Comparison of ENCODE assay signal across 11 mouse cellular contexts in genomic region chr1:171193911-171194830, GRCm38 (mm10). TPM values are rescaled to one million over a fixed set of nuclear protein-coding genes. Genes with fewer than 3 reads are reported as not detected.
DNase-seq lines count a peak whose midpoint lies in the region; ATAC-seq and TF ChIP-seq lines count a peak whose summit lies in the region.
"Had no signal": no experiment of that assay in that cellular context is flagged by ENCODE, and none has a peak within 500 bp of the region (broad histone marks: within the 10 kb centered on the region; RNA-seq: fewer than 3 reads in every experiment).

No protein-coding gene starts in this region.

- DNase-seq in layer of hippocampus, adult 2 months (ENCODE audit: low spot score in 2 of 2), result no peak
- DNase-seq in layer of hippocampus, postnatal 25 days (ENCODE audit: extremely low spot score in 1 of 2, low spot score in 1 of 2), result no peak
- peak; percentile 35 for DNase-seq in midbrain, embryonic 10.5 days (ENCODE audit: low spot score)
- DNase-seq in thymus, adult 2 months, result no peak
- DNase-seq in kidney, adult 11 months, result no peak
- no peak for DNase-seq in cerebellum, postnatal 25 days
- DNase-seq: adrenal gland, postnatal 10 days; liver, embryonic 13.5 days had no signal

- ATAC-seq in heart, embryonic 15.5 days (replicated peaks; ENCODE audit: insufficient number of reproducible peaks, insufficient read depth, low FRiP score, low read depth), result no peak
- no peak for ATAC-seq in stomach, embryonic 14.5 days (ENCODE audit: insufficient number of reproducible peaks, insufficient read depth, low FRiP score, low read depth)

- H3K27ac ChIP-seq in layer of hippocampus, adult 2 months, result no peak overlapping the region; the same call in 1 of the 2 replicates
- no peak overlapping the region for H3K27ac ChIP-seq in heart, embryonic 15.5 days
- peak overlapping the region; percentile 78 for H3K27ac ChIP-seq in midbrain, embryonic 10.5 days (replicated peaks)
- no peak overlapping the region for H3K27ac ChIP-seq in stomach, embryonic 14.5 days (ENCODE audit: low read length)
- no peak overlapping the region for H3K27ac ChIP-seq in thymus, adult 2 months (ENCODE audit: control insufficient read depth, insufficient read depth, low read length)
- H3K27ac ChIP-seq: liver, embryonic 13.5 days had no signal

- no peaks in the 10 kb centered on the region for H3K9me3 ChIP-seq in heart, embryonic 15.5 days (replicated peaks)
- H3K9me3 ChIP-seq in midbrain, embryonic 10.5 days (replicated peaks), result no peaks in the 10 kb centered on the region
- H3K9me3 ChIP-seq in stomach, embryonic 14.5 days (ENCODE audit: control insufficient read depth, low read depth, low read length), result no peaks in the 10 kb centered on the region
- H3K9me3 ChIP-seq: liver, embryonic 13.5 days had no signal

- no peaks in the 10 kb centered on the region for H3K36me3 ChIP-seq in heart, embryonic 15.5 days
- H3K36me3 ChIP-seq in midbrain, embryonic 10.5 days, result no peaks in the 10 kb centered on the region
- no peaks in the 10 kb centered on the region for H3K36me3 ChIP-seq in stomach, embryonic 14.5 days (ENCODE audit: control insufficient read depth, insufficient read depth, low read length)
- no peaks in the 10 kb centered on the region for H3K36me3 ChIP-seq in thymus, adult 2 months (ENCODE audit: control insufficient read depth, insufficient read depth, low read length)
- H3K36me3 ChIP-seq: liver, embryonic 13.5 days had no signal

- H3K9ac ChIP-seq in heart, embryonic 15.5 days, result no peak overlapping the region
- H3K9ac ChIP-seq in stomach, embryonic 14.5 days (replicated peaks; ENCODE audit: low read depth, low read length), result no peak overlapping the region
- H3K9ac ChIP-seq: liver, embryonic 13.5 days had no signal

- TF ChIP-seq POLR2A in thymus, adult 2 months (IDR thresholded peaks at IDR 0.05; ENCODE audit: control insufficient read depth, extremely low read depth, insufficient read depth, low read length, poor library complexity), result no peak

- H3K4me1 ChIP-seq in heart, embryonic 15.5 days (replicated peaks), result peaks cover 46% of the 10 kb centered on the region
- peaks cover 53% of the 10 kb centered on the region for H3K4me1 ChIP-seq in midbrain, embryonic 10.5 days
- peaks cover 28% of the 10 kb centered on the region for H3K4me1 ChIP-seq in stomach, embryonic 14.5 days (ENCODE audit: control insufficient read depth, insufficient read depth, low read length)
- H3K4me1 ChIP-seq in thymus, adult 2 months (replicated peaks; ENCODE audit: control insufficient read depth, insufficient read depth, low read length), result no peaks in the 10 kb centered on the region

- H3K4me3 ChIP-seq in layer of hippocampus, adult 2 months, result peak overlapping the region; percentile 26
- peak overlapping the region; percentile 78 for H3K4me3 ChIP-seq in heart, embryonic 15.5 days
- peak overlapping the region; percentile 81 for H3K4me3 ChIP-seq in midbrain, embryonic 10.5 days
- H3K4me3 ChIP-seq in stomach, embryonic 14.5 days (ENCODE audit: low read depth, low read length), result no peak overlapping the region
- no peak overlapping the region for H3K4me3 ChIP-seq in thymus, adult 2 months (ENCODE audit: control insufficient read depth, insufficient read depth, low read length)
- H3K4me3 ChIP-seq: liver, embryonic 13.5 days had no signal

- 44% methylated on average over 11 of the region's 11 CpGs for WGBS in heart, embryonic 15.5 days
- 29% methylated on average over 11 of the region's 11 CpGs for WGBS in midbrain, embryonic 10.5 days
- WGBS in stomach, embryonic 14.5 days, result 24% methylated on average over 11 of the region's 11 CpGs
- WGBS in thymus, adult 2 months, result 82% methylated on average over 11 of the region's 11 CpGs

- no peak for TF ChIP-seq CTCF in layer of hippocampus, adult 2 months (conservative IDR thresholded peaks at IDR 0.05)
- no peak for TF ChIP-seq CTCF in thymus, adult 2 months (IDR thresholded peaks at IDR 0.05; ENCODE audit: borderline replicate concordance, control insufficient read depth, extremely low read depth, insufficient read depth, low read length, poor library complexity)

- peak overlapping the region; percentile 87 for H3K4me2 ChIP-seq in heart, embryonic 15.5 days
- peak overlapping the region; percentile 39 for H3K4me2 ChIP-seq in stomach, embryonic 14.5 days (replicated peaks; ENCODE audit: low read depth, low read length)

- H3K27me3 ChIP-seq in heart, embryonic 15.5 days, result peaks cover 11% of the 10 kb centered on the region
- peaks cover 93% of the 10 kb centered on the region for H3K27me3 ChIP-seq in midbrain, embryonic 10.5 days (ENCODE audit: low read depth, poor library complexity, severe bottlenecking)
- peaks cover 18% of the 10 kb centered on the region for H3K27me3 ChIP-seq in stomach, embryonic 14.5 days (ENCODE audit: control insufficient read depth, insufficient read depth, low read length)
- peaks cover 13% of the 10 kb centered on the region for H3K27me3 ChIP-seq in thymus, adult 2 months (ENCODE audit: control insufficient read depth, insufficient read depth, low read length)

RNA-seq across cellular contexts. Expression of gene Pcp4l1, which starts 1.9 kb away (rescaled TPM):
- total RNA-seq in layer of hippocampus, adult 2 months (2021), result 10 to 100 TPM; 40.4 to 40.9 TPM
- total RNA-seq in layer of hippocampus, postnatal 25 days (2021), result 10 to 100 TPM; 42.1 to 43.6 TPM
- 43.0 and 46.4 TPM in 2 replicates for polyA plus RNA-seq in heart, embryonic 15.5 days (2015; fragmentation: Nextera tagmentation; extraction: Ambion mirVana)
- polyA plus RNA-seq in midbrain, embryonic 10.5 days (2016; fragmentation: Nextera tagmentation; extraction: Ambion mirVana), result 26.7 and 35.9 TPM in 2 replicates
- polyA plus RNA-seq in stomach, embryonic 14.5 days (2014; fragmentation: Nextera tagmentation; extraction: Ambion mirVana), result 35.6 and 39.6 TPM in 2 replicates
- 4.7 and 7.3 TPM in 2 replicates for polyA plus RNA-seq in thymus, adult 2 months (2012; rRNA removed)

RNA-seq across cellular contexts. Expression of gene Nr1i3, which starts 19.6 kb away (rescaled TPM):
- under 1 TPM in 1 of 2 experiments, not detected in 1; 0.15 TPM for total RNA-seq in layer of hippocampus, adult 2 months (2021)
- total RNA-seq in layer of hippocampus, postnatal 25 days (2021), result under 1 TPM; 0.12 to 0.15 TPM
- 0.33 and 0.35 TPM in 2 replicates for polyA plus RNA-seq in heart, embryonic 15.5 days (2015; fragmentation: Nextera tagmentation; extraction: Ambion mirVana)
- polyA plus RNA-seq in midbrain, embryonic 10.5 days (2016; fragmentation: Nextera tagmentation; extraction: Ambion mirVana), result 0.28 and 0.36 TPM in 2 replicates
- 0.17 and 0.30 TPM in 2 replicates for polyA plus RNA-seq in stomach, embryonic 14.5 days (2014; fragmentation: Nextera tagmentation; extraction: Ambion mirVana)
- 0.08 and 0.43 TPM in 2 replicates for polyA plus RNA-seq in thymus, adult 2 months (2012; rRNA removed)

RNA-seq across cellular contexts. Expression of gene Tomm40l, which starts 28.1 kb away (rescaled TPM):
- 10 to 100 TPM; 70.8 to 76.7 TPM for total RNA-seq in layer of hippocampus, adult 2 months (2021)
- 10 to 100 TPM; 81.4 to 85.9 TPM for total RNA-seq in layer of hippocampus, postnatal 25 days (2021)
- polyA plus RNA-seq in heart, embryonic 15.5 days (2015; fragmentation: Nextera tagmentation; extraction: Ambion mirVana), result 55.6 and 57.9 TPM in 2 replicates
- polyA plus RNA-seq in midbrain, embryonic 10.5 days (2016; fragmentation: Nextera tagmentation; extraction: Ambion mirVana), result 32.2 and 34.7 TPM in 2 replicates
- 25.0 and 28.2 TPM in 2 replicates for polyA plus RNA-seq in stomach, embryonic 14.5 days (2014; fragmentation: Nextera tagmentation; extraction: Ambion mirVana)
- 34.7 and 34.9 TPM in 2 replicates for polyA plus RNA-seq in thymus, adult 2 months (2012; rRNA removed)

RNA-seq across cellular contexts. Expression of gene Apoa2, which starts 30.7 kb away (rescaled TPM):
- 1 to 10 TPM; 1.2 to 1.9 TPM for total RNA-seq in layer of hippocampus, adult 2 months (2021)
- 1 to 10 TPM; 1.9 to 2.3 TPM for total RNA-seq in layer of hippocampus, postnatal 25 days (2021)
- polyA plus RNA-seq in heart, embryonic 15.5 days (2015; fragmentation: Nextera tagmentation; extraction: Ambion mirVana), result 9.2 and 43.9 TPM in 2 replicates
- 4.1 and 4.4 TPM in 2 replicates for polyA plus RNA-seq in midbrain, embryonic 10.5 days (2016; fragmentation: Nextera tagmentation; extraction: Ambion mirVana)
- 3.9 and 7.3 TPM in 2 replicates for polyA plus RNA-seq in stomach, embryonic 14.5 days (2014; fragmentation: Nextera tagmentation; extraction: Ambion mirVana)
- 1.8 and 49.4 TPM in 2 replicates for polyA plus RNA-seq in thymus, adult 2 months (2012; rRNA removed)
- polyA plus RNA-seq: small intestine, adult 2 months had no signal

RNA-seq across cellular contexts. Expression of gene Fcer1g, which starts 40.0 kb away (rescaled TPM):
- total RNA-seq in layer of hippocampus, adult 2 months (2021), result 10 to 100 TPM; 14.9 to 17.2 TPM
- 10 to 100 TPM; 13.1 to 15.8 TPM for total RNA-seq in layer of hippocampus, postnatal 25 days (2021)
- 28.0 and 44.6 TPM in 2 replicates for polyA plus RNA-seq in heart, embryonic 15.5 days (2015; fragmentation: Nextera tagmentation; extraction: Ambion mirVana)
- 12.7 and 21.1 TPM in 2 replicates for polyA plus RNA-seq in midbrain, embryonic 10.5 days (2016; fragmentation: Nextera tagmentation; extraction: Ambion mirVana)
- polyA plus RNA-seq in stomach, embryonic 14.5 days (2014; fragmentation: Nextera tagmentation; extraction: Ambion mirVana), result 52.5 and 58.4 TPM in 2 replicates
- polyA plus RNA-seq in thymus, adult 2 months (2012; rRNA removed), result 127 and 138 TPM in 2 replicates

Comparison
In these comparisons a context has a peak if more than half of its experiments do, and no peak if none do; other contexts are left out.
1. H3K4me3 ChIP-seq: peak in layer of hippocampus, adult 2 months (single experiment), heart, embryonic 15.5 days (single experiment) and midbrain, embryonic 10.5 days (single experiment); none in stomach, embryonic 14.5 days (single experiment) and thymus, adult 2 months (single experiment).